ENCODE assay signal across 25 mouse cellular contexts in the genomic region with DNA sequence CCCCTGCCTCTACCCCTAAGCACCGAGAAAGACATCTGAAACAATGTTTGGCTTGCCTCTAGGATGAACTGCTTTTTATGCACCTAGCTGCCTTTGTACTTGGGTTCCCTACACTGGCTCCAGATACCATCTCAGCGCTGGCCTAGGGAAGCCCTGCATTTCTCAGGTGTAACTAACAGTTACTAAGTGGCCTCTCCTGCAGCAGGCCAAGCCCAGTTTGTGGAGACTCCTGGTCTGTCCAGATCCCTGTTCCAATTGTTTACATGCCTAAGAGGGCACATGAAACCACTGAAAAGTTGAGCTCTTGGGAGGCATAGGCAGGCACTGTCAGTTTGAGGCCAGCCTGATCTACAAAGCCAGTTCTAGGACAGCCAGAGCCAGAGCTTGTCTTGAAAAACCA.
A peak's percentile ranks its signal among the peaks of the same experiment; 100 is the strongest.
DNase-seq lines count a peak whose midpoint lies in the region; ATAC-seq and TF ChIP-seq lines count a peak whose summit lies in the region.
"Had no signal": no experiment of that assay in that cellular context is flagged by ENCODE, and none has a peak within 500 bp of the region (broad histone marks: within the 10 kb centered on the region; RNA-seq: fewer than 3 reads in every experiment).

No protein-coding gene starts in this region.

- TF ChIP-seq CTCF in lung, adult 2 months (IDR thresholded peaks at IDR 0.05; ENCODE audit: insufficient read depth, low read length): no peak

- H3K27ac ChIP-seq in lung, embryonic 16.5 days (ENCODE audit: low read length): peak overlapping the region; percentile 87
- H3K27ac ChIP-seq: embryonic facial prominence, embryonic 10.5 days; embryonic facial prominence, embryonic 12.5 days; forebrain, embryonic 13.5 days; forebrain, embryonic 15.5 days had no signal

- ATAC-seq in lung, embryonic 16.5 days (ENCODE audit: low read depth): no peak
- ATAC-seq: activated CD4-positive, CD25-positive, alpha-beta regulatory T cell, adult 4 months; CD4-positive, CD25-positive, alpha-beta regulatory T cell, adult 4 months; forebrain, embryonic 13.5 days; forebrain, embryonic 15.5 days; Patski had no signal

- no peak overlapping the region for H3K9ac ChIP-seq in lung, embryonic 16.5 days (ENCODE audit: low read length)
- H3K9ac ChIP-seq: embryonic facial prominence, embryonic 12.5 days; forebrain, embryonic 13.5 days; forebrain, embryonic 15.5 days had no signal

- no peaks in the 10 kb centered on the region for H3K9me3 ChIP-seq in lung, embryonic 16.5 days (ENCODE audit: control insufficient read depth, low read length)
- H3K9me3 ChIP-seq: embryonic facial prominence, embryonic 10.5 days; embryonic facial prominence, embryonic 12.5 days; forebrain, embryonic 13.5 days; forebrain, embryonic 15.5 days; G1E had no signal

- peak; percentile 54 to 63 for DNase-seq in lung, adult 18-20 months
- DNase-seq in lung, adult 2 months: no peak
- no peak for DNase-seq in lung, postnatal 10 days
- peak; percentile 45 for DNase-seq in lung, postnatal 25 days (ENCODE audit: low spot score)
- DNase-seq in cerebellum, adult 11-12 months: no peak
- DNase-seq in layer of hippocampus, postnatal 10 days (ENCODE audit: low spot score in 2 of 2): no peak
- DNase-seq: adrenal gland, adult 8-10 months; adrenal gland, postnatal 14 days; adrenal gland, postnatal 36 days; B cell, adult 2 months; cerebellum, adult 11 months; cerebellum, adult 2 months; cerebellum, adult 9-10 months; cerebellum, postnatal 10 days; cerebellum, postnatal 25 days had no signal

- TF ChIP-seq POLR2A in lung, adult 2 months (IDR thresholded peaks at IDR 0.05; ENCODE audit: borderline replicate concordance, extremely low read depth, low read depth, low read length): no peak

- H3K4me1 ChIP-seq in lung, adult 2 months (ENCODE audit: control insufficient read depth, insufficient read depth, low read length): peaks cover 9% of the 10 kb centered on the region; the same call in 1 of the 2 replicates
- peaks cover 32% of the 10 kb centered on the region for H3K4me1 ChIP-seq in lung, embryonic 16.5 days (replicated peaks; ENCODE audit: control insufficient read depth, insufficient read depth, low read length)
- H3K4me1 ChIP-seq: forebrain, embryonic 13.5 days; forebrain, embryonic 15.5 days had no signal

- no peak overlapping the region for H3K4me2 ChIP-seq in lung, embryonic 16.5 days (ENCODE audit: low read depth, low read length)
- H3K4me2 ChIP-seq: embryonic facial prominence, embryonic 12.5 days; forebrain, embryonic 13.5 days; forebrain, embryonic 15.5 days had no signal

- 0 out of 2 replicates have a peak, but pooled peaks cover 2% of the 10 kb centered on the region for H3K36me3 ChIP-seq in lung, embryonic 16.5 days (ENCODE audit: control insufficient read depth, insufficient read depth, low read length)
- H3K36me3 ChIP-seq: embryonic facial prominence, embryonic 12.5 days; forebrain, embryonic 15.5 days; G1E had no signal

- WGBS in lung, adult 2 months: 69% methylated on average over 2 of the region's 2 CpGs
- 59% methylated on average over 2 of the region's 2 CpGs for WGBS in lung, embryonic 16.5 days

- no peak overlapping the region for H3K4me3 ChIP-seq in lung, adult 2 months (replicated peaks; ENCODE audit: extremely low read depth, low read depth, low read length)
- no peak overlapping the region for H3K4me3 ChIP-seq in lung, embryonic 16.5 days (ENCODE audit: low read length)
- H3K4me3 ChIP-seq: embryonic facial prominence, embryonic 10.5 days; embryonic facial prominence, embryonic 12.5 days; forebrain, embryonic 13.5 days; forebrain, embryonic 15.5 days had no signal

- no peaks in the 10 kb centered on the region for H3K27me3 ChIP-seq in lung, embryonic 16.5 days (ENCODE audit: control insufficient read depth, insufficient read depth, low read depth, low read length)
- H3K27me3 ChIP-seq: CH12.LX; forebrain, embryonic 13.5 days; forebrain, embryonic 15.5 days; Patski had no signal

Comparison
In these comparisons a context has a peak if more than half of its experiments do, and no peak if none do; other contexts are left out.
1. DNase-seq: peak in lung, adult 18-20 months (2 of 2) and lung, postnatal 25 days (single experiment); none in lung, adult 2 months (single experiment), lung, postnatal 10 days (single experiment), cerebellum, adult 11-12 months (single experiment) and layer of hippocampus, postnatal 10 days (0 of 2).